Mouse (Mus musculus) limb, embryonic 10.5 days (tissue): ENCODE results near the gene Gstt1. TPM values are rescaled to one million over a fixed set of nuclear protein-coding genes. Genes with fewer than 3 reads are reported as not detected.
A peak's percentile ranks its signal among the peaks of the same experiment; 100 is the strongest.

Experiments used
- DNase-seq: peaks from one replicate; pipeline ENCODE4 v3.0.0-alpha.2; 2017; ENCODE audit warnings: low spot score
- H3K27ac ChIP-seq: fragments of 300-500 bp; sonication (generic); 2 replicates; pipeline ENCODE4 v1.5.1; 2016; ENCODE audit warnings: mild to moderate bottlenecking
- H3K27me3 ChIP-seq: fragments of 300-500 bp; sonication (generic); 2 replicates; pipeline ENCODE4 v1.6.1; 2016; ENCODE audit warnings: low read depth, mild to moderate bottlenecking; ENCODE audit not compliant: poor library complexity, severe bottlenecking
- H3K36me3 ChIP-seq: fragments of 300-500 bp; sonication (generic); 2 replicates; pipeline ENCODE4 v1.6.1; 2016; ENCODE audit warnings: mild to moderate bottlenecking, moderate library complexity
- H3K4me1 ChIP-seq: fragments of 300-500 bp; sonication (generic); 2 replicates; pipeline ENCODE4 v1.6.1; 2016
- H3K4me3 ChIP-seq: fragments of 300-500 bp; sonication (generic); 2 replicates; pipeline ENCODE4 v1.5.1; 2016; ENCODE audit warnings: mild to moderate bottlenecking, moderate library complexity
- H3K9me3 ChIP-seq: fragments of 300-500 bp; sonication (generic); replicated peaks from 2 replicates; pipeline ENCODE4 v1.6.1; 2016; ENCODE audit warnings: mild to moderate bottlenecking
- WGBS: fragments of 180-500 bp; shearing (Covaris S2); methylation state at CpG from one replicate; pipeline ENCODE4 v1.1.7; 2016; 5-methylcytosine and 5-hydroxymethylcytosine counted together
- polyA plus RNA-seq: library from polyadenylated mRNA; unstranded; fragments of >200 nt; fragmentation: Nextera tagmentation; extraction: Ambion mirVana; gene quantifications from 2 replicates; pipeline ENCODE4 v1.2.1, GENCODE M21; 2016

The Gstt1 gene
- polyA plus RNA-seq, 1 experiment from 2014 or later: 3.8 TPM

- Histone ChIP-seq H3K9me3 (no peaks in the 10 kb centered on the region), H3K27ac (peak overlapping the region; percentile 50), H3K4me1 (peaks cover 34% of the 10 kb centered on the region), H3K4me3 (no peak overlapping the region), H3K27me3 (peaks cover 24% of the 10 kb centered on the region), H3K36me3 (no peaks in the 10 kb centered on the region)
- DNase-seq: no peak
- 35% methylated on average over 3 of the region's 3 CpGs for WGBS
Observed at GRCm38 (mm10) chr10:75794880-75795279, 3.5 kb downstream of the Gstt1 start.

DNA sequence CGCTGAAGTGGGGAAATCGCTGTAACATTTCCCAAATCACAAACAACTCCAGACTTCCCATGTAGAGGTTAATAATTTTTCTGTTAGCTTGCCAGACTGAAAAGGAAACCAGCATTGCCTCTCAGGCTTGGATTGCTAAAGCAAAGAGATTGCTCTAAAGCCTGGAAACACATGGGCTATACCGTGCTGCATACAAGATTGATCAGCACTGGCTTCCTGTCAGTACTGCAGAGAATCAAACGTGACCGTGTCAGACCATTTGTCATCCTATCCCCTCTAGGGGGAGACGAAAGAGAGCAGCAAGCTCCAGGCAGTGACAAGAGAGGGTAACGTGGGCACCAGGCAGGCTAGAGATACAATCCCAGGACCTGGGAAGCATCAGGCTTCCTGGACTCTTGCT is 7.6 kb downstream of the Gstt1 start:
- 20% methylated on average over 7 of the region's 7 CpGs for WGBS
- Histone ChIP-seq H3K4me1 (peaks cover 17% of the 10 kb centered on the region), H3K27me3 (no peaks in the 10 kb centered on the region), H3K9me3 (no peaks in the 10 kb centered on the region), H3K36me3 (no peaks in the 10 kb centered on the region), H3K27ac (no peak overlapping the region), H3K4me3 (no peak overlapping the region)
- DNase-seq: no peak

- Histone ChIP-seq H3K36me3 (no peaks in the 10 kb centered on the region), H3K4me3 (no peak overlapping the region), H3K4me1 (peaks cover 10% of the 10 kb centered on the region), H3K27ac (no peak overlapping the region), H3K9me3 (no peaks in the 10 kb centered on the region), H3K27me3 (no peaks in the 10 kb centered on the region)
- no peak for DNase-seq
- 91% methylated on average over 5 of the region's 5 CpGs for whole genome bisulfite sequencing
Observed at GRCm38 (mm10) chr10:75789841-75790240, 8.5 kb downstream of the Gstt1 start.

DNA sequence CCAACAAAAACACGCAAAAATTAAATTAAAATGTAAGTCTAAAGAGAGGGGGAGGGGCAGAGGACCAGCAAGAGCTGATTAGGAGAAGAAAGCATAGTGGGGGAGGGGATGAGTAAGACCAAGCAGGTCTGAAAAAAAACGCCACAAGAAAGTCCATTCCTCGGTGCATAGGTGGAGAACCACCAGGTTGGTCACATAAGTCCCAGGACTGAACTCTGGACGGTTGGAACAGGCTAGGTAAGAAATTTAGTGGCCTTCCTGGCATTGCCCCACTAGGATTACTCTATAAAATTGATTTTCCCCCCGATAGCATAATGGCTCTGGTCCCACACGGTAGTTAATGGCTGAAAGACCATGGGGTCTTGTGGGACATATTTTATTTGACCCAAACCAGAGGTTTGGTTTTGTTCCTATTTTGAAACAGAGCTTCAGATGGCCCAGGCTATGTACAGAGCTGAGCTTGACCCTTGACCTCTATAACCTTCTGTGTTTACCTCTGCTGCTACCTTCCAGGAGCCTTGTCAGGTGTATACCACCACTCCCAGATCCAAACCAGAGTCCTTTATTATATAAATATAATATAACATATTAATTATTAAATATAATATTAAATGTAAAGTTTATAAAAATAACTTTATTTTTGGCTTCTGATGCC is 9.2 kb downstream of the Gstt1 start:
- H3K4me1 ChIP-seq: peaks cover 5% of the 10 kb centered on the region; the same call in 1 of the 2 replicates
- H3K36me3 ChIP-seq: no peaks in the 10 kb centered on the region
- H3K9me3 ChIP-seq: no peaks in the 10 kb centered on the region
- H3K4me3 ChIP-seq: no peak overlapping the region
- WGBS: 81% methylated on average over 6 of the region's 6 CpGs
- no peaks in the 10 kb centered on the region for H3K27me3 ChIP-seq
- DNase-seq: no peak
- no peak overlapping the region for H3K27ac ChIP-seq

GRCm38 (mm10) chr10:75788277-75788676 is 10.1 kb downstream of the Gstt1 start:
- no peaks in the 10 kb centered on the region for H3K27me3 ChIP-seq
- no peak overlapping the region for H3K27ac ChIP-seq
- no peaks in the 10 kb centered on the region for H3K36me3 ChIP-seq
- no peak overlapping the region for H3K4me3 ChIP-seq
- no peaks in the 10 kb centered on the region for H3K9me3 ChIP-seq
- no peak for DNase-seq
- 95% methylated on average over 8 of the region's 8 CpGs for WGBS
- peaks cover 5% of the 10 kb centered on the region; the same call in 1 of the 2 replicates for H3K4me1 ChIP-seq

DNA sequence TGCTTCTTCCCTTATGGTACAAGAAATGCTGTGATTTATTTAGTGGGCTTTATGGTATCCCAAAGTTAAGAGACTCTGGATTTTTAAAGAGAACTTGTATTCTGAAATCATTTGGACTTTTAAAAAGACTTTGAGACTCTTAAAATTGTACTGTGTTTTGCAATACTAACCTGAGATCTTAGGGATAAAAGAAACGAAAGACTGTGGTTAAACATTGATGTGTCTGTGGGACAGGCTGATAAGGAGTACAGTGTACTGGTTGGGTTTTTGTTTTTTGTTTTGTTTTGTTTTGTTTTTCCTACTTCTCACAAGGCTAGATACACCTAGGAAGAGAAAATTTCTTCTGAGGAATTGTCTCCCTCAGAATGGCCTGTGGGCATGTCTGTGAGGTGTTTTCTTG is 12.9 kb downstream of the Gstt1 start:
- Histone ChIP-seq H3K27ac (no peak overlapping the region), H3K4me1 (peaks cover 9% of the 10 kb centered on the region), H3K27me3 (peaks cover 19% of the 10 kb centered on the region), H3K36me3 (no peaks in the 10 kb centered on the region), H3K9me3 (no peaks in the 10 kb centered on the region), H3K4me3 (no peak overlapping the region)
- DNase-seq: no peak
- WGBS: 76% methylated on average over 1 of the region's 1 CpGs

- peak within 1 kb of the TSS; percentile 66 for H3K27ac ChIP-seq
- WGBS: 1% methylated on average over 28 of the region's 28 CpGs
- H3K9me3 ChIP-seq: no peaks in the 10 kb centered on the region
- H3K4me1 ChIP-seq: peaks cover 21% of the 10 kb centered on the region
- H3K4me3 ChIP-seq: peak within 1 kb of the TSS; percentile 61
- peak; percentile 66 for DNase-seq
- no peaks in the 10 kb centered on the region for H3K36me3 ChIP-seq
- peaks cover 39% of the 10 kb centered on the region for H3K27me3 ChIP-seq
Observed at GRCm38 (mm10) chr10:75780769-75781578, 17.4 kb downstream of the Gstt1 start, which contains the start of the genes Gm20441 and Gstt3. Gene Gm20441 (minus strand): TSS chr10:75780954. Gene Gstt3 (minus strand): TSS chr10:75781414.

- DNase-seq: no peak
- WGBS: 43% methylated on average over 15 of the region's 15 CpGs
- H3K27ac ChIP-seq: no peak overlapping the region
- peaks cover 21% of the 10 kb centered on the region for H3K4me1 ChIP-seq
- H3K36me3 ChIP-seq: no peaks in the 10 kb centered on the region
- no peaks in the 10 kb centered on the region for H3K9me3 ChIP-seq
- H3K27me3 ChIP-seq: peaks cover 39% of the 10 kb centered on the region
- H3K4me3 ChIP-seq: peak overlapping the region; percentile 61
Observed at GRCm38 (mm10) chr10:75779206-75780174, 18.9 kb downstream of the Gstt1 start.

DNA sequence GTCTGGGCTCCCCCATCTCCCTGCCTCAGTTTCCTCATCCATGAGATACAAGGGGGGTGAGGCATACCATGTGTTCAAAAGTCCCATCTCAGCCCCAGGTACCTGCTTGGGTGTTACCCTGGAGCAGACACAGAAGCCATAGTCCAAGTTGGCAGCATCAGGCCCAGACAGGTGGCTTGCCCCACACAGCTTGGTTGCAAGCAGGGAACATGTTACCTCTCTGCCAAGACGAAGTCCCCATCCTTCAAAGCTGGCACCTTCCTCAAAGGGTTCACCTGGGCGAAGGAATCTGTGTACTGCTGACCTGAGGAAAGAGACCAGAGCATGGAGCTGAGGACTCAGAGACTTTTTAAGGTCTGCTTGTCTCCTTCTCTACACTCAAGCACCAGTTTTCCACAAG is 20.5 kb downstream of the Gstt1 start:
- Histone ChIP-seq H3K36me3 (no peaks in the 10 kb centered on the region), H3K27ac (no peak overlapping the region), H3K4me1 (peaks cover 27% of the 10 kb centered on the region), H3K27me3 (peaks cover 39% of the 10 kb centered on the region), H3K4me3 (no peak overlapping the region), H3K9me3 (no peaks in the 10 kb centered on the region)
- DNase-seq: no peak
- WGBS: 88% methylated on average over 2 of the region's 2 CpGs

- no peak for DNase-seq
- WGBS: 89% methylated on average over 6 of the region's 6 CpGs
- Histone ChIP-seq H3K4me1 (peaks cover 35% of the 10 kb centered on the region), H3K9me3 (no peaks in the 10 kb centered on the region), H3K27me3 (peaks cover 27% of the 10 kb centered on the region), H3K27ac (no peak overlapping the region), H3K4me3 (no peak overlapping the region), H3K36me3 (no peaks in the 10 kb centered on the region)
Observed at GRCm38 (mm10) chr10:75776562-75776961, 21.8 kb downstream of the Gstt1 start.

GRCm38 (mm10) chr10:75774587-75774986 is 23.8 kb downstream of the Gstt1 start:
- H3K4me1 ChIP-seq: peaks cover 18% of the 10 kb centered on the region
- DNase-seq: no peak
- no peak overlapping the region for H3K27ac ChIP-seq
- H3K4me3 ChIP-seq: no peak overlapping the region
- H3K36me3 ChIP-seq: no peaks in the 10 kb centered on the region
- no peaks in the 10 kb centered on the region for H3K9me3 ChIP-seq
- WGBS: 93% methylated on average over 9 of the region's 9 CpGs
- H3K27me3 ChIP-seq: peaks cover 11% of the 10 kb centered on the region

DNA sequence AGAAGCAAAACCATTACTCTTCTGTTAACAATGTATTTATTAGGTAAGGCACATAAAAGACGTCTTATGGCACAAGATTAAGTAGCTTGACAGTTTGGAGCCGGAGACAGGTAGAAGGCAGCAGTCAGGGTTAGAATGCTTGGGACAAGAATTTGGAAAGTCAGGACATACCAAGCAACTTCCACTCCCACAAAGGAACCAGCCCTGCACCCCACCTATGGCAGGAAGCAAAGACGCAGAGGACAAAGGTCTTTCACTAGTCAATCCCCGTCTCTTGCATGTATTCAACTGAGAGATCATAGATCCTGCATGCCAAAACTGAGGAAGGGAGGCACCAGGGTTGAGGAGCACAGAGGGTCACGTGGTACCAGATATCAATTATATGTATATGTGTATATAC is 24.3 kb downstream of the Gstt1 start:
- H3K9me3 ChIP-seq: no peaks in the 10 kb centered on the region
- no peak overlapping the region for H3K4me3 ChIP-seq
- 93% methylated on average over 5 of the region's 5 CpGs for WGBS
- no peaks in the 10 kb centered on the region for H3K36me3 ChIP-seq
- peaks cover 14% of the 10 kb centered on the region for H3K4me1 ChIP-seq
- H3K27me3 ChIP-seq: peaks cover 7% of the 10 kb centered on the region
- H3K27ac ChIP-seq: no peak overlapping the region
- no peak for DNase-seq
